Mouse (Mus musculus): ENCODE measurements around the gene Sema4b. TPM values are rescaled to one million over a fixed set of nuclear protein-coding genes. Genes with fewer than 3 reads are reported as not detected.

The Sema4b gene
- total and polyA plus RNA-seq, 3 experiments, result 1.5 to 9.4 (median 6.7) TPM

DNA sequence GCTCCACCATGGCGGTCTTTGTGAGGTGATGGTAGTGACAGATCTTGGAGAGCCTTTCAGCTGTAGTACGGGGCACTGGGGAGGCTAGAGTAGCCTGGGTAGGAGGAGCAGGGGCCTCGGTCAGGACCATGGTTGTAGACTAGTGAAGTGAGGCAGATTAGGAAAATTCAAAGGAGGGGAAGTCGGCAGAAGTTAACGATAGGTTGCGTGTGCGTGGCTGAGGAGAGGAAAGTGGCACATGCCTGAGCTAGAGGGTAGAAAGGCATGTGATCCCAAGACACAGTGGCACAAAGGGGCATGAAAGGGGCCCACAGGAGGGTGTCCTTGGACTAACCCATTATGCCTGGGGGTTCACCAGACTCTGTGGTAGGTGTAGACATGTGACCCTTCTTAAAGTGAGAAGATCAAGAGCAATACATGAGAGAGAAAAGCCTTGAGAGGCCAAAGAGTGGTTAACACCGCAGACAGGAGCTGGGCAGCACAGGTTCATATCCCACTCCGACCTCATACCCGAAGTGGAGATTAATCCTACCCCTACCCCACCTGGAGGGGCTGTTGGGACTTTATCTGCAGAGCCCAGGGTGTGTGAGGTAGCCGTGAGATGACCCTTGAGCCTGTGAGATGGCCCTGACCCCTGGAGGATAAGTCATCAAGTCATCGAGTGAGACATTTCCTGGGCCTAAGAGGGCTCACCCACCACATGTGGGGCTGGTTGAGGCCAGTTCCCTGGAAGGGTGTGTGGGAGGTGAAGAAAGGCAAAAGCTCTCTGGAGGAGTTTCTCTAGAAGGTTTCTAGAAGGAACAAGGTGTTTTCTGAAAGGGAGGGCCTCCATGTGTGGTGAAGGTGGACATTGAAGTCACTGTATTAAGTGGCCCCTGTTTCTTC, 19.3 kb downstream of the Sema4b start:
- peaks cover 65 to 98% of the 10 kb centered on the region in 2 experiments for H3K4me1 ChIP-seq (ENCODE audit: control insufficient read depth in 1 of 2, insufficient read depth in 2 of 2)
- peaks cover 51% of the 10 kb centered on the region for H3K79me2 ChIP-seq (replicated peaks; ENCODE audit: control insufficient read depth, extremely low read depth, insufficient read depth, poor library complexity, severe bottlenecking)
- H3K9ac ChIP-seq (ENCODE audit: insufficient read depth, low read depth), result peak overlapping the region; percentile 6; the same call in 1 of the 2 replicates
- DNase-seq (ENCODE audit: extremely low read depth), result no peak
- peak overlapping the region; percentile 30; the same call in 1 of the 2 replicates for H3K4me2 ChIP-seq (ENCODE audit: insufficient read depth, low read depth, poor library complexity, severe bottlenecking)
- dilution Hi-C loops (cut with MboI; ENCODE audit: extremely low pct_ligation_motif_present, extremely low pct_unique_long_range_greater_than_20kb, low sequenced_read_pairs) (no loop called here), in situ Hi-C loops (cut with MboI; ENCODE audit: low pct_ligation_motif_present, low pct_unique_long_range_greater_than_20kb, low sequenced_read_pairs) (no loop called here)
- no peaks in the 10 kb centered on the region for H3K27me3 ChIP-seq (replicated peaks)
- H3K4me3 ChIP-seq (replicated peaks in 1 of 3; ENCODE audit: low read depth in 2 of 3, low read length in 2 of 3, poor library complexity in 1 of 3), result no peak overlapping the region
- TF ChIP-seq POLR2AphosphoS2 (IDR thresholded peaks at IDR 0.05; ENCODE audit: low read depth, low read length) (no peak), E2F4 (IDR thresholded peaks at IDR 0.05; ENCODE audit: insufficient replicate concordance, low read depth, low read length) (no peak), MEF2A (IDR thresholded peaks at IDR 0.05; ENCODE audit: borderline replicate concordance, low read depth, low read length) (peak; percentile 32; the same call in 1 of the 2 replicates), MAFK (IDR thresholded peaks at IDR 0.05; ENCODE audit: insufficient replicate concordance, low read length) (no peak), NELFE (IDR thresholded peaks at IDR 0.05; ENCODE audit: low read depth, low read length) (no peak), IRF4 (IDR thresholded peaks at IDR 0.05; ENCODE audit: low read depth, low read length) (peak; percentile 10; the same call in 1 of the 2 replicates), JUN (IDR thresholded peaks at IDR 0.05; ENCODE audit: insufficient read depth, low read depth, low read length) (no peak), ETS1 (conservative IDR thresholded peaks at IDR 0.05; ENCODE audit: low read depth, low read length) (no peak; the same call in 1 of the 2 replicates), HCFC1 (IDR thresholded peaks at IDR 0.05; ENCODE audit: low read depth, low read length) (no peak), GABPA (IDR thresholded peaks at IDR 0.05; ENCODE audit: insufficient replicate concordance, low read depth, low read length) (no peak), JUND (conservative IDR thresholded peaks at IDR 0.05; ENCODE audit: low read depth, low read length) (no peak), UBTF (IDR thresholded peaks at IDR 0.05; ENCODE audit: low read depth, low read length) (peak; percentile 4; the same call in 1 of the 2 replicates), TBP (conservative IDR thresholded peaks at IDR 0.05; ENCODE audit: low read depth, low read length) (no peak), CTCF (conservative IDR thresholded peaks at IDR 0.05 in 1 of 2, IDR thresholded peaks at IDR 0.05 in 1 of 2; ENCODE audit: low read depth in 2 of 2, low read length in 2 of 2) (no peak), MYC (IDR thresholded peaks at IDR 0.05; ENCODE audit: low read depth, low read length) (no peak), KAT2A (IDR thresholded peaks at IDR 0.05; ENCODE audit: insufficient replicate concordance, low read length) (no peak), SIN3A (IDR thresholded peaks at IDR 0.05; ENCODE audit: low read length) (no peak), TCF12 (IDR thresholded peaks at IDR 0.05; ENCODE audit: low read depth, low read length) (0 out of 2 replicates have a peak, but pooled peaks have one; percentile 32), ZKSCAN1 (IDR thresholded peaks at IDR 0.05; ENCODE audit: borderline replicate concordance, low read depth, low read length) (no peak), USF2 (conservative IDR thresholded peaks at IDR 0.05; ENCODE audit: low read depth, low read length) (no peak), PAX5 (IDR thresholded peaks at IDR 0.05; ENCODE audit: low read length) (no peak), EP300 (IDR thresholded peaks at IDR 0.05; ENCODE audit: low read length) (0 out of 2 replicates have a peak, but pooled peaks have one; percentile 14), CHD2 (IDR thresholded peaks at IDR 0.05; ENCODE audit: low read length) (no peak), RAD21 (IDR thresholded peaks at IDR 0.05; ENCODE audit: low read depth, low read length) (no peak), RCOR1 (conservative IDR thresholded peaks at IDR 0.05; ENCODE audit: low read depth, low read length) (no peak), BHLHE40 (IDR thresholded peaks at IDR 0.05; ENCODE audit: low read depth, low read length) (peak; percentile 81), USF1 (IDR thresholded peaks at IDR 0.05; ENCODE audit: low read depth, low read length) (peak; percentile 17; the same call in 1 of the 2 replicates), CHD1 (IDR thresholded peaks at IDR 0.05; ENCODE audit: low read depth, low read length) (0 out of 2 replicates have a peak, but pooled peaks have one; percentile 22), ZMIZ1 (IDR thresholded peaks at IDR 0.05; ENCODE audit: low read depth, low read length) (no peak), POLR2A (IDR thresholded peaks at IDR 0.05; ENCODE audit: low read depth, low read length) (no peak), MAX (IDR thresholded peaks at IDR 0.05; ENCODE audit: low read length) (0 out of 2 replicates have a peak, but pooled peaks have one; percentile 25), ELF1 (IDR thresholded peaks at IDR 0.05; ENCODE audit: low read depth, low read length) (no peak), SMC3 (IDR thresholded peaks at IDR 0.05; ENCODE audit: low read depth, low read length) (no peak), ZNF384 (IDR thresholded peaks at IDR 0.05; ENCODE audit: low read depth, low read length) (no peak), NRF1 (IDR thresholded peaks at IDR 0.05; ENCODE audit: low read depth, low read length) (no peak), ZC3H11A (IDR thresholded peaks at IDR 0.05; ENCODE audit: low read depth, low read length) (no peak), MAZ (IDR thresholded peaks at IDR 0.05; ENCODE audit: low read depth, low read length) (no peak), MXI1 (IDR thresholded peaks at IDR 0.05; ENCODE audit: low read depth, low read length) (0 out of 2 replicates have a peak, but pooled peaks have one; percentile 12)
- H3K36me3 ChIP-seq (replicated peaks in 1 of 2; ENCODE audit: control insufficient read depth in 1 of 2, insufficient read depth in 1 of 2, low read length in 1 of 2), result peaks cover 4 to 6% of the 10 kb centered on the region in 2 experiments
- no peaks in the 10 kb centered on the region for H3K9me3 ChIP-seq (replicated peaks; ENCODE audit: low read length)
- H3K27ac ChIP-seq (ENCODE audit: insufficient read depth, low read depth), result peak overlapping the region; percentile 90
